Mouse (Mus musculus) cerebellum, adult 9-10 months (tissue): Measurements from ENCODE around the gene Mmp28.
A peak's percentile ranks its signal among the peaks of the same experiment; 100 is the strongest.

Experiments used
- DNase-seq: peaks from one replicate; pipeline ENCODE4 v3.0.0; 2022

The Mmp28 gene

DNA sequence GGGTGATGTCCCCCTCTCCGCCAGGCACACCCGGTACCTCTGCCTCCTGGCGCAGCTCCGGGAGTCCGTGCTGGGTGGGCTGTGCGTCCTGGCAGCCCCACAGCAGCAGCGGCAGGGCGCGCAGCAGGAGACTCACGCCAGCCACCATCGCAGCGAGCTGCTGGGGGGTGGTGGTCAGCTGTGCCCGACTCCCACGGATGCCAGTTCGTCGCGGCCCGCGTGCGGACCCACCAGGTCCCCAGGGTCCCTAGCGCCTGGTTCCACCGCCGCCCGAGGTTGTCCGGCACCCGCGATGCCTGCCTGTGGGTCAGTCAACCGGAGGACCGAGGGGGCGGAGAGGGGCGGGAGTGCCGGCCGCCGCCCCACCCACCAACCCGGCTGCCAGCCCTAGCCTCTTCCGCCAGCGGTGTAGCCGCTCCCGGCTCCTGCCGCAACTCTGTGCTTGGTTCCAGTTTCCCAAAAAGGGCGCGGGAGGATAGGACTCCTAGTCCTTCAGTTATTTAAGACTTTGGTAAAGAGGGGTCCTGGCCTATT lies at the start of gene Mmp28:
TSS of gene Mmp28 (minus strand) at position 361 of the 534 bp plus-strand sequence.
- DNase-seq: no peak

DNA sequence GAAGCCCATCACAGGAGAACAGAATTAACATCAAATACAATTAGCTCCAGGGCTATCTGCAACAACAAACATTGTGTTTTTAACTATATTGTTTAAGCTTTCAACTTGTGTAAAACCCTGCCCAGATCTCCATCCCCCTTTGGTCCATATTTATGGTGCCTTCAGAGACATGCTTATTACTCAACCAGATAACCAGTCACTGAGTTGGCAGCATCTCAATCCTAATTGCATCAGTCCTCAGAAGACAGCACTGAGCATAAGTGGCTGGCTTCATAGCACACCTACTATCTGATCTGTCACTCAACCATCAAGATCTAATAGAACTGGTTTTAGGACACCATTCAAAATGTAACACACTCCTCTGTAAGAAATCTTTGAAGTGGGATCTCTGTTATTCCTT lies 46.6 kb upstream of the Mmp28 start:
- DNase-seq: no peak

- DNase-seq: no peak
Observed at GRCm38 (mm10) chr11:83504308-83504707, 41.4 kb upstream of the Mmp28 start.

- DNase-seq: no peak
Observed at GRCm38 (mm10) chr11:83495571-83495970, 32.7 kb upstream of the Mmp28 start.

DNA sequence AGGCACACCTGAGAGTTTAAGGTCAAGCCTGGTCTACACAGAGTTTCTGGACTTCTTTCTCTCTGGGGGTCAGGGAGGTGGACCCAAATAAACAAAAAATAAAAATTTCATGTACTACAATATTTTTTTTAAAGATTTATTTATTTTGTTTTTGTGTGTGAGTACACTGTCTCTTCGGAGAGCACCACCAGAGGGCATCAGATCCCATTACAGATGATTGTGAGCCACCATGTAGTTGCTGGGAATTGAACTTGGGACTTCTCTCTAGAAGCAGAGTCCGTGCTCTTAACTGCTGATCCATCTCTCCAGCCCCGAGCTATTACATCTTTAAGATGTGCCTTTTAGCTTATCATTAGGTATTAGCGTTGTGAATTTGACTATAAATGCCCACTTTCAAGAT lies 28.6 kb upstream of the Mmp28 start:
- no peak for DNase-seq

- peak; percentile 47 for DNase-seq
Observed at GRCm38 (mm10) chr11:83473235-83474016, 10.6 kb upstream of the Mmp28 start.

DNA sequence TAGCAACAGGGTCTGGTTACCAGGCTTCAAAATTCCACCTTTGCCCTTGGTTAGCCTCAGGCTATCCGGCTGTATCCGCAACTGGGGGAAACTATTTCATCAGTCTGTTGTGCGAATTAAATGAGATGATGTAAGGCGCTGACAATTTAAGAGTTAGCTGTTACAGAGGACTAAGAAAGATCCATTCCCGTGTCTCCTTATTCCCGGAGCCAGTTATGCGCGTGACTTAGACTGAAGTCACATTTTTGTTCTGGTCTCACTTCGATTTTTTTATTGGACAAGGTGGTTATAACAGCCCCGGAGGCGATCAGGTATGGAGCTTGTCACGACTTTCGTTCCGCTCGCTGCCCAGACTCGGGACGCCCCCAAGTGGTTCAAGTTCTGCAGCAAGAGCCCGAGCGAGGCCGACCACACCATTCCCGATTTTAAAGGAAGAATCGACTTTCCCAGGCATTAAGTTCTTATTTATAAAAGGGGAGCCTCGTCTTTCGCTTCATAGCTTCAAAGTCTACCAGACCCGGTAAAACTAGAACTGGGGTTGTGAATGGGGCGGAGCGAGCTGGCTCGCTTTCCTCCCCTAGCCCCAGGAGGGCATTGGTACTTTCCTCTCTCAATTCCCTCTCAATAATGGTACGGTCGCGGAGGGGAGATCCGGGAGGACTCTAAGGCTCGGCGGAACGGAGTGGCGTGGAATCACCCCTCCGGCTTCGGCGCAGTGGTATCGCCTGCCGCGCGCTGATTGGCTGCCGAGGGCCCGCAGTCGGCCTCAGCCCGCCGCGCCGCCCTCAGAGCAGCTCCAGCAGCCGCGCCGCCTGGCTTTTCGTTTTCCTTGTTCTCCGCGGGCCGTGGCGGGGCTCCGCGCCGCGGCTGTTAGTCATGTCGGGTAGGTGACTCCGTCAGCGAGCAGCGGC lies 9.7 kb upstream of the Mmp28 start, which contains the start of gene Taf15:
TSS of gene Taf15 (plus strand) at position 763 of the 911 bp plus-strand sequence.
- peak; percentile 99 for DNase-seq

DNA sequence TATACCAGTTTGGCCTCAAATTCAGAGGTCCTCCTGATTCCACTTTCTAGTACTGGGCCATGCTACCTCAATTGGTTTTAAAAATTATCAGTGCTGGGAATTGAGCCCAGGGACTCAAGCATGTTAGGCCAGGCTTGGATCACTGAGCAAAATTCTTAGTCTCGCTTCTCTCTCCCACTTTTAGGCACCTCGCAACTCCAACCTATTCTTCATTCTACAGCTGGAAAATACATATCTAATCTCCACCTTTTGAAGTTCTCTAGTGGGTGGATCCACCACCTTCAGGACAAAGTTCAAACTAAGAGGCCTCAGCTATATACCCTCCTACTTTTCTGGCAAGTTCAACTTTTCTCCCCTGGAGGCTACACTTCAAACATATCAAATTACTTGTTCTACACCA lies 8.9 kb upstream of the Mmp28 start:
- peak; percentile 28 for DNase-seq

DNA sequence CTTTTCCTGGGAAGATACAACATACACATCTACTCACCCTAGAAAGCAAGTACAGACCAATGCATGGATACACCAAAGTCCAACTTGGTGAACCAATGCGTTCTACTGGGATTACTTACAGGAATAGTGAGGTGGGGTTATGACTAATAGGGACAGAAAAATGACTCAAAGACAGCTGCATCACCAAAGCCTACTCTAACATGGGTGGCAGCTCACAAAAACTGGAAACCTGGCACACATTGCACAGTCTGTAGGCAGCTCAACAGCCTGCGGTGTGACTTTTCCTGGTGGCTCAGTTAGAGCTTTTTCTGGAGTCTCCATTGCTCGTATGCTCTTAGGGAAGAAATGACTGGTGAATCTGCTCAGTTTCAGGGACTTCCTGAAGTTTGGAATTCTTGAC lies 5.9 kb upstream of the Mmp28 start:
- DNase-seq: no peak

DNA sequence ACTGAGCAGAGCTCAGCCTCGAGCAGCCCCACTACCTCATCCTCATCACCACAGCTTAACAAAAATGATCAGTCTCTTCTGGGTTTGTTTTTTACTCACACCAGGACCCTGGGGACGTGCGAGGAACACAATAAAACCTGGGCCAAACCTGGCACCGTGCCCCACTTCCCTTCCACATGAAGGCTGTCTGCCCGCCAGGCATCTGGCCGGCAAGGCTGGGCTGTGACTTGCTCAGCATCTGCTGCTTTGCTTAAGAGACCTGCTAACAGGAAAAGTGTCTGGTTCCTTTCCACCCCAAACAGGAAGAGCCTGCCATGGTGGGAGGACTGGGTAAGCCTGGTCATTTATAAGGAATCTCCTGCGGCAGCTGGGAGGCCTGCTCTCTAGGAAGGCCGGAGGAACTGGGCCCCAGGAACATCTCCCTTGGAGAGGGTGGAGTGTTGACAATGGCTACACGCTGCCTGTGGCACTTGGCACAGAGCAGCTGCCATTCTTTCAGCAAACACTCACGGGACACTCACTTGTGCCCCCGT lies 4.3 kb upstream of the Mmp28 start:
- DNase-seq: peak; percentile 54

- peak; percentile 90 for DNase-seq
Observed at GRCm38 (mm10) chr11:83465976-83466375, 3.1 kb upstream of the Mmp28 start.

- no peak for DNase-seq
Observed at GRCm38 (mm10) chr11:83461462-83462027, 1.3 kb downstream of the Mmp28 start.

GRCm38 (mm10) chr11:83457912-83458601 lies 4.8 kb downstream of the Mmp28 start:
- no peak for DNase-seq

DNA sequence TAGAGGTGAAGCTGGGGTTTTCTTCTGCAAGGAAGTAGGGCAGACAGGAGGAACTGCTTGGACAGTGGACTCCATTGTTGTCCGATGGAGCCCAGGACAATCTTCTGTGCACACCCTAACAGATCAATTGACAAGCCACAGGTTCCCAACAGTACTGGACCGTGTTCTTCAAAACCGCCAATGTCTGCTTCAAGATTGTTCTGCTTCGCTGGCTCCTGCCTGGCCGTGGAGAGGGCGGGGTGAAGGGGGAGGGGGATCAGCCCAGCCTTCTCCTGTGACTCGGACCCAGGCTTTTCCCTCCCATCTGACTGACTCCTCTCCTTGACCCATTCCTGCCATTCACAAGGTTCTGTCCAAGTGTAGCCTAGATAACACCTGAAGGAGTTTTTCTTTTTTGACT lies 5.6 kb downstream of the Mmp28 start:
- no peak for DNase-seq

DNA sequence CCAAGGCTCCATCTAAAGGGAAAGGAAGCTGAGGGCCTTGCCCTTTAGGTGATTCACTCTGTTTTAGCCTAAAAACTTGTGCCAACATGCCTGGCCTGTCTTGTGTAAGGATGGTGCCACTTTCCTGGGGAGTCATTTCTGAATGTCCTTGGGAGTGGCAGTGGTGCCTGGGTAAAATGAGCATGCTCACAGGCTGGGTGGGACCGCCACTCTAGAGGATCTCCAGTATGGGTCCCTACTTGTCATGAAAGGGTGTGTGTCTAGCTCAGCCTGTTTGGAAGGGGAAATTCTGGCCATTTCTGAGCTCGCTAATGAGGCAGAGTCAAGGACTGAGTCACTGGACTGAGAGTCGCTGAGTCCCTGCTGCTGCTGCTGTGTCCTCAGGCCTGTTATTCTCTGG lies 7.3 kb downstream of the Mmp28 start:
- no peak for DNase-seq

- no peak for DNase-seq
Observed at GRCm38 (mm10) chr11:83454548-83454947, 8.3 kb downstream of the Mmp28 start.

GRCm38 (mm10) chr11:83451281-83451680 lies 11.6 kb downstream of the Mmp28 start:
- no peak for DNase-seq

DNA sequence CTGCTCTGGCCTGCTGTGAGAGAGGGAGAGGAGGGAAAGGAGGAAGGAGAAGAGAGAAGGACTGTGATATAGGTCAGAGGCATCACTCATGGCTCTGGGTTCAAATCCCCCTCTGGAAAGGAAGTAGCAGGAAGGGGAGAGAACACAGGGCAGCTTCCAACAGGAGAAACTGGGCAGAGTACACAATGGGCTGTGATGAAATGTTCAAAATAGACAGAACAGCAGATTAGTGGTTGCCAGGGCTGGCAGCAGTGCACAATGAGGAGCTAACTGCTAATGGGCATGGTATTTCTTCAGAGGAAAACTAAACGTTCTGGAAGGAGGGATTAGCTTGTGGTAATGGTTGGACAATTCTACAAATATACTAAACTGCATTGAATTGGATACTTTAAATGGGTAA lies 12.3 kb downstream of the Mmp28 start:
- no peak for DNase-seq

- no peak for DNase-seq
Observed at GRCm38 (mm10) chr11:83449298-83449697, 13.6 kb downstream of the Mmp28 start.

DNA sequence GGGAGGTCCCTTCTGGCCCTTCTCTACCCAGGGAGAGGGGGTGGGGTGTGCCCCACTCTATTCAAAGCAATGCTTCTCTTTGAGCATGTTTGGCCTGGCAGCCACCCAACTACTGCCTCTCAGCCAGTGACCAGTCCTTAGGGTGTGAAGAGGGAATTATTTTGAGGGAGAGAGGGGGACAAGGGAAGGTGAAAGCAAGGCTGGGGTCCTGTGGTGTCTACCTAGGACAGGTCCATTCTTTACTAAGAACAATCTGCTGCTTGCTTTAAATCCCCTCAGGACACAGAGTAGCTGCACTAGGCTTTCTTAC lies 14.0 kb downstream of the Mmp28 start:
- DNase-seq: no peak

DNA sequence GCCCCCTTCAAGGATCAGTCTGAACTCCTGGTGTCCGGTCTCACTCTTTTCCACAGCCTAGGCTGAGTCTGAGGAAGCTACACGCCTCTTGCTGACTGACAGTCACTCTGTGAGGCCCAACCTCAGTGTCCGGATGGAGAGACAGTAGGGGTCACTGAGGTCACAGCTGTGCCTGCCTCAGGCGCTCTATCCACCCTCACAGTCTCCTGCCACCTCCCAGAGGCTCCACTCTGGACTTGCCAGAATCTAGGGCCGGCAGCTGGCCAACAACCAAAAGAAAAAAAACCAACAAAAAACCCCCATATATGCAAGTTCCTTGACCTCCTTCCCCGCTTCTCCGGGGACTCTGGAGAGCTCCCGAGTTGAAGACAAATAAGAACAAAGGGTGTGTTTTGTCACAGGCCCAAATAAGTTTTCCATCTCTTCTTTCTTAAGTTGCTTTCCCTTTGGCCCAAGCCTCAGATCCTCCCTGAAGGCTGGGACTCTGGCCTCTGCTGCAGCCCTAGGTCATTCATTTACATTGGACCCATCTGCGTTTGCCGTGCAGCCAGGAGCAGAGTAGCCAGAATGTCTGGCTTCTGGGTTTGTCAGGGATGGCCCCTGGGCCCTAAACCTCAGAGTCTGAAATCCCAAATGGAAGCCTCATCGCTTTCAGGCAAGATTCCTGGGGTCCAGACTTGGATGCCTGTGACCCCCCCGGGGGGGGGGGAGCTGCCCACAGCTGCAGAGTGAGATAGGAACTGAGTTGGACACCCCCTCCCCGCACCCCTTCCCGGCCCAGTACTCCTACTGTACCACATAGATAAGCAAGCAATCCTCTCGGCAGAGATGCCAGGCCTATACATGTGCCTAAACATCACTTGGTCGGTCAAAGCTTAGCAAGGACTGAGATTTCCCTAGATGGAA lies 14.6 kb downstream of the Mmp28 start:
- DNase-seq: no peak
